Mouse (Mus musculus): ENCODE data around the gene Fchsd2. TPM values are rescaled to one million over a fixed set of nuclear protein-coding genes. Genes with fewer than 3 reads are reported as not detected.

Fchsd2 gene
- polyA plus RNA-seq, 1 experiment = 54.0 TPM

GRCm38 (mm10) chr7:101074170-101074767 lies 18.4 kb upstream of the Fchsd2 start:
- TF ChIP-seq CTCF (IDR thresholded peaks at IDR 0.05; ENCODE audit: borderline replicate concordance, extremely low read depth, insufficient read depth, insufficient read length) = no peak
- no peak for TF ChIP-seq POLR2A (IDR thresholded peaks at IDR 0.05; ENCODE audit: borderline replicate concordance, extremely low read depth, insufficient read depth, insufficient read length, poor library complexity, severe bottlenecking)

GRCm38 (mm10) chr7:101083562-101084166 lies 9.0 kb upstream of the Fchsd2 start:
- no peak for DNase-seq (ENCODE audit: low read depth)

More at GRCm38 (mm10) chr7:101074170-101074767, 18.4 kb upstream of the Fchsd2 start:
- no peak for DNase-seq (ENCODE audit: low read depth)

GRCm38 (mm10) chr7:101084816-101085456 lies 7.7 kb upstream of the Fchsd2 start:
- TF ChIP-seq CTCF (IDR thresholded peaks at IDR 0.05; ENCODE audit: borderline replicate concordance, extremely low read depth, insufficient read depth, insufficient read length) = no peak
- TF ChIP-seq POLR2A (IDR thresholded peaks at IDR 0.05; ENCODE audit: borderline replicate concordance, extremely low read depth, insufficient read depth, insufficient read length, poor library complexity, severe bottlenecking) = no peak
- no peak for DNase-seq (ENCODE audit: low read depth)

More at GRCm38 (mm10) chr7:101083562-101084166, 9.0 kb upstream of the Fchsd2 start:
- TF ChIP-seq CTCF (IDR thresholded peaks at IDR 0.05; ENCODE audit: borderline replicate concordance, extremely low read depth, insufficient read depth, insufficient read length) (no peak), POLR2A (IDR thresholded peaks at IDR 0.05; ENCODE audit: borderline replicate concordance, extremely low read depth, insufficient read depth, insufficient read length, poor library complexity, severe bottlenecking) (no peak)

- no peak for DNase-seq (ENCODE audit: low read depth)
- TF ChIP-seq POLR2A (IDR thresholded peaks at IDR 0.05; ENCODE audit: borderline replicate concordance, extremely low read depth, insufficient read depth, insufficient read length, poor library complexity, severe bottlenecking) (no peak), CTCF (IDR thresholded peaks at IDR 0.05; ENCODE audit: borderline replicate concordance, extremely low read depth, insufficient read depth, insufficient read length) (no peak)
These were observed 6.9 kb upstream of the Fchsd2 start for GRCm38 (mm10) chr7:101085779-101086178.

GRCm38 (mm10) chr7:101088687-101089086 lies 4.0 kb upstream of the Fchsd2 start:
- TF ChIP-seq POLR2A (IDR thresholded peaks at IDR 0.05; ENCODE audit: borderline replicate concordance, extremely low read depth, insufficient read depth, insufficient read length, poor library complexity, severe bottlenecking) (no peak), CTCF (IDR thresholded peaks at IDR 0.05; ENCODE audit: borderline replicate concordance, extremely low read depth, insufficient read depth, insufficient read length) (no peak)

GRCm38 (mm10) chr7:101089242-101089641 lies 3.4 kb upstream of the Fchsd2 start:
- TF ChIP-seq CTCF (IDR thresholded peaks at IDR 0.05; ENCODE audit: borderline replicate concordance, extremely low read depth, insufficient read depth, insufficient read length) (no peak), POLR2A (IDR thresholded peaks at IDR 0.05; ENCODE audit: borderline replicate concordance, extremely low read depth, insufficient read depth, insufficient read length, poor library complexity, severe bottlenecking) (no peak)
- DNase-seq (ENCODE audit: low read depth) = no peak

More at GRCm38 (mm10) chr7:101088687-101089086, 4.0 kb upstream of the Fchsd2 start:
- DNase-seq (ENCODE audit: low read depth) = no peak

GRCm38 (mm10) chr7:101093231-101093630 lies 568 bp downstream of the Fchsd2 start:
- no peak for DNase-seq (ENCODE audit: low read depth)
- TF ChIP-seq POLR2A (IDR thresholded peaks at IDR 0.05; ENCODE audit: borderline replicate concordance, extremely low read depth, insufficient read depth, insufficient read length, poor library complexity, severe bottlenecking) = no peak
- TF ChIP-seq CTCF (IDR thresholded peaks at IDR 0.05; ENCODE audit: borderline replicate concordance, extremely low read depth, insufficient read depth, insufficient read length) = no peak

GRCm38 (mm10) chr7:101094746-101095145 lies 2.1 kb downstream of the Fchsd2 start:
- DNase-seq (ENCODE audit: low read depth) = no peak
- TF ChIP-seq POLR2A (IDR thresholded peaks at IDR 0.05; ENCODE audit: borderline replicate concordance, extremely low read depth, insufficient read depth, insufficient read length, poor library complexity, severe bottlenecking) (no peak), CTCF (IDR thresholded peaks at IDR 0.05; ENCODE audit: borderline replicate concordance, extremely low read depth, insufficient read depth, insufficient read length) (no peak)

- no peak for TF ChIP-seq CTCF (IDR thresholded peaks at IDR 0.05; ENCODE audit: borderline replicate concordance, extremely low read depth, insufficient read depth, insufficient read length)
- TF ChIP-seq POLR2A (IDR thresholded peaks at IDR 0.05; ENCODE audit: borderline replicate concordance, extremely low read depth, insufficient read depth, insufficient read length, poor library complexity, severe bottlenecking) = no peak
- DNase-seq (ENCODE audit: low read depth) = peak; percentile 11
These were observed 2.9 kb downstream of the Fchsd2 start for GRCm38 (mm10) chr7:101095560-101095959.

- TF ChIP-seq CTCF (IDR thresholded peaks at IDR 0.05; ENCODE audit: borderline replicate concordance, extremely low read depth, insufficient read depth, insufficient read length) = no peak
- no peak for TF ChIP-seq POLR2A (IDR thresholded peaks at IDR 0.05; ENCODE audit: borderline replicate concordance, extremely low read depth, insufficient read depth, insufficient read length, poor library complexity, severe bottlenecking)
- DNase-seq (ENCODE audit: low read depth) = no peak
These were observed 3.9 kb downstream of the Fchsd2 start for GRCm38 (mm10) chr7:101096576-101096975.

GRCm38 (mm10) chr7:101097084-101097483 lies 4.4 kb downstream of the Fchsd2 start:
- no peak for DNase-seq (ENCODE audit: low read depth)
- no peak for TF ChIP-seq CTCF (IDR thresholded peaks at IDR 0.05; ENCODE audit: borderline replicate concordance, extremely low read depth, insufficient read depth, insufficient read length)
- no peak for TF ChIP-seq POLR2A (IDR thresholded peaks at IDR 0.05; ENCODE audit: borderline replicate concordance, extremely low read depth, insufficient read depth, insufficient read length, poor library complexity, severe bottlenecking)

Data from brain, embryonic 14.5 days (tissue).